Mouse (Mus musculus): ENCODE results near the gene Muc13. TPM values are rescaled to one million over a fixed set of nuclear protein-coding genes. Genes with fewer than 3 reads are reported as not detected.
A peak's percentile ranks its signal among the peaks of the same experiment; 100 is the strongest.

The Muc13 gene
- polyA plus RNA-seq, 1 experiment from 2014 or later = 10.6 TPM

GRCm38 (mm10) chr16:33766309-33766708, 27.5 kb upstream of the Muc13 start:
- WGBS = 75% methylated on average over 12 of the region's 12 CpGs
- no peak overlapping the region for H3K4me2 ChIP-seq (replicated peaks; ENCODE audit: low read depth)
- H3K4me3 ChIP-seq (ENCODE audit: low read depth, low read length) = no peak overlapping the region
- TF ChIP-seq EP300 (optimal IDR thresholded peaks at IDR 0.05) = no peak
- no peak for TF ChIP-seq CTCF (IDR thresholded peaks at IDR 0.05; ENCODE audit: low read depth)
- DNase-seq (ENCODE audit: low spot score) = no peak
- no peak overlapping the region for H3K9ac ChIP-seq (ENCODE audit: low read length)
- no peaks in the 10 kb centered on the region for H3K36me3 ChIP-seq (ENCODE audit: control insufficient read depth, insufficient read depth, low read length)
- peak; percentile 57; the same call in 1 of the 2 replicates for ATAC-seq (ENCODE audit: low FRiP score, low TSS enrichment)
- no peak overlapping the region for H3K27ac ChIP-seq (replicated peaks)
- H3K4me1 ChIP-seq (replicated peaks; ENCODE audit: control insufficient read depth, insufficient read depth) = no peaks in the 10 kb centered on the region
- no peaks in the 10 kb centered on the region for H3K27me3 ChIP-seq (ENCODE audit: control insufficient read depth, insufficient read depth, low read length)
- H3K9me3 ChIP-seq (ENCODE audit: control insufficient read depth, low read length) = no peaks in the 10 kb centered on the region

GRCm38 (mm10) chr16:33766757-33767156, 27.1 kb upstream of the Muc13 start:
- Histone ChIP-seq H3K4me2 (replicated peaks; ENCODE audit: low read depth) (no peak overlapping the region), H3K4me1 (replicated peaks; ENCODE audit: control insufficient read depth, insufficient read depth) (no peaks in the 10 kb centered on the region), H3K36me3 (ENCODE audit: control insufficient read depth, insufficient read depth, low read length) (no peaks in the 10 kb centered on the region), H3K9me3 (ENCODE audit: control insufficient read depth, low read length) (no peaks in the 10 kb centered on the region), H3K27ac (replicated peaks) (no peak overlapping the region), H3K9ac (ENCODE audit: low read length) (no peak overlapping the region), H3K4me3 (ENCODE audit: low read depth, low read length) (no peak overlapping the region), H3K27me3 (ENCODE audit: control insufficient read depth, insufficient read depth, low read length) (no peaks in the 10 kb centered on the region)
- ATAC-seq (ENCODE audit: low FRiP score, low TSS enrichment) = peak; percentile 43
- 74% methylated on average over 15 of the region's 15 CpGs for WGBS
- TF ChIP-seq EP300 (optimal IDR thresholded peaks at IDR 0.05) (no peak), CTCF (IDR thresholded peaks at IDR 0.05; ENCODE audit: low read depth) (no peak)
- peak; percentile 42 for DNase-seq (ENCODE audit: low spot score)

- no peak for TF ChIP-seq EP300 (optimal IDR thresholded peaks at IDR 0.05)
- TF ChIP-seq CTCF (IDR thresholded peaks at IDR 0.05; ENCODE audit: low read depth) = no peak
- no peaks in the 10 kb centered on the region for H3K9me3 ChIP-seq (ENCODE audit: control insufficient read depth, low read length)
- H3K4me3 ChIP-seq (ENCODE audit: low read depth, low read length) = no peak overlapping the region
- H3K9ac ChIP-seq (ENCODE audit: low read length) = no peak overlapping the region
- ATAC-seq (ENCODE audit: low FRiP score, low TSS enrichment) (no peak), DNase-seq (ENCODE audit: low spot score) (no peak)
- no peaks in the 10 kb centered on the region for H3K4me1 ChIP-seq (replicated peaks; ENCODE audit: control insufficient read depth, insufficient read depth)
- no peaks in the 10 kb centered on the region for H3K27me3 ChIP-seq (ENCODE audit: control insufficient read depth, insufficient read depth, low read length)
- H3K27ac ChIP-seq (replicated peaks) = no peak overlapping the region
- H3K36me3 ChIP-seq (ENCODE audit: control insufficient read depth, insufficient read depth, low read length) = no peaks in the 10 kb centered on the region
- no peak overlapping the region for H3K4me2 ChIP-seq (replicated peaks; ENCODE audit: low read depth)
- 78% methylated on average over 3 of the region's 3 CpGs for WGBS
These were observed 25.2 kb upstream of the Muc13 start for GRCm38 (mm10) chr16:33768491-33769278.

GRCm38 (mm10) chr16:33769848-33770247, 24.0 kb upstream of the Muc13 start:
- no peak for TF ChIP-seq EP300 (optimal IDR thresholded peaks at IDR 0.05)
- no peak for TF ChIP-seq CTCF (IDR thresholded peaks at IDR 0.05; ENCODE audit: low read depth)
- H3K4me1 ChIP-seq (replicated peaks; ENCODE audit: control insufficient read depth, insufficient read depth) = no peaks in the 10 kb centered on the region
- H3K27me3 ChIP-seq (ENCODE audit: control insufficient read depth, insufficient read depth, low read length) = no peaks in the 10 kb centered on the region
- H3K4me2 ChIP-seq (replicated peaks; ENCODE audit: low read depth) = no peak overlapping the region
- 76% methylated on average over 7 of the region's 7 CpGs for WGBS
- no peak overlapping the region for H3K4me3 ChIP-seq (ENCODE audit: low read depth, low read length)
- no peak overlapping the region for H3K27ac ChIP-seq (replicated peaks)
- DNase-seq (ENCODE audit: low spot score) (no peak), ATAC-seq (ENCODE audit: low FRiP score, low TSS enrichment) (no peak)
- H3K9ac ChIP-seq (ENCODE audit: low read length) = no peak overlapping the region
- H3K9me3 ChIP-seq (ENCODE audit: control insufficient read depth, low read length) = no peaks in the 10 kb centered on the region
- H3K36me3 ChIP-seq (ENCODE audit: control insufficient read depth, insufficient read depth, low read length) = no peaks in the 10 kb centered on the region

GRCm38 (mm10) chr16:33770778-33771454, 22.9 kb upstream of the Muc13 start:
- no peak for ATAC-seq (ENCODE audit: low FRiP score, low TSS enrichment)
- H3K4me3 ChIP-seq (ENCODE audit: low read depth, low read length) = no peak overlapping the region
- no peak overlapping the region for H3K4me2 ChIP-seq (replicated peaks; ENCODE audit: low read depth)
- H3K9ac ChIP-seq (ENCODE audit: low read length) = no peak overlapping the region
- TF ChIP-seq CTCF (IDR thresholded peaks at IDR 0.05; ENCODE audit: low read depth) (no peak), EP300 (optimal IDR thresholded peaks at IDR 0.05) (no peak)
- H3K4me1 ChIP-seq (replicated peaks; ENCODE audit: control insufficient read depth, insufficient read depth) = no peaks in the 10 kb centered on the region
- H3K36me3 ChIP-seq (ENCODE audit: control insufficient read depth, insufficient read depth, low read length) = no peaks in the 10 kb centered on the region
- 78% methylated on average over 4 of the region's 4 CpGs for WGBS
- H3K27ac ChIP-seq (replicated peaks) = no peak overlapping the region
- no peaks in the 10 kb centered on the region for H3K9me3 ChIP-seq (ENCODE audit: control insufficient read depth, low read length)
- no peaks in the 10 kb centered on the region for H3K27me3 ChIP-seq (ENCODE audit: control insufficient read depth, insufficient read depth, low read length)
- DNase-seq (ENCODE audit: low spot score) = no peak

DNA sequence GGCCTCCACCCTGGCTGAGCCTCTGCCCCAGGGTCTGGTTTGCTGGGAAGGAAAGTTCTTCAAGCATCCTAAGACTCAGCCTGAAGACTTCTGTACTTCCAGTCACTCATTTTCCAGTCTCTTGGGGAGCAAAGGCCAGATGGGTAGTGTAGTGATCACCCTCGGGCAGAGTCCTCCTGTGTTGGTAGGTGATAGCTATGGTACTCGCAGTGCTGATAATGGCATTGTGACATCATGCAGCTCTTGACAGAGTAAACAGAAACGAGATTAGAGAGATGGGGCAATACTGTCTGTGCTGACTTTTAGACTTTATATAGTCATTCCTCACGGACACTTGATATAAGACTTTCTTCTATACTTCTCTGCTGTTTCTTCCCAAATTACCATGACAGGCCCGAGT, 21.0 kb upstream of the Muc13 start:
- no peaks in the 10 kb centered on the region for H3K4me1 ChIP-seq (replicated peaks; ENCODE audit: control insufficient read depth, insufficient read depth)
- no peaks in the 10 kb centered on the region for H3K9me3 ChIP-seq (ENCODE audit: control insufficient read depth, low read length)
- DNase-seq (ENCODE audit: low spot score) = no peak
- no peak overlapping the region for H3K4me2 ChIP-seq (replicated peaks; ENCODE audit: low read depth)
- H3K27ac ChIP-seq (replicated peaks) = no peak overlapping the region
- TF ChIP-seq CTCF (IDR thresholded peaks at IDR 0.05; ENCODE audit: low read depth) = no peak
- no peak for TF ChIP-seq EP300 (optimal IDR thresholded peaks at IDR 0.05)
- peak; percentile 66 for ATAC-seq (ENCODE audit: low FRiP score, low TSS enrichment)
- H3K9ac ChIP-seq (ENCODE audit: low read length) = no peak overlapping the region
- WGBS = 77% methylated on average over 5 of the region's 5 CpGs
- H3K4me3 ChIP-seq (ENCODE audit: low read depth, low read length) = no peak overlapping the region
- no peaks in the 10 kb centered on the region for H3K27me3 ChIP-seq (ENCODE audit: control insufficient read depth, insufficient read depth, low read length)
- H3K36me3 ChIP-seq (ENCODE audit: control insufficient read depth, insufficient read depth, low read length) = no peaks in the 10 kb centered on the region
